Comparison of ENCODE assay signal across 16 mouse cellular contexts in the genomic region with DNA sequence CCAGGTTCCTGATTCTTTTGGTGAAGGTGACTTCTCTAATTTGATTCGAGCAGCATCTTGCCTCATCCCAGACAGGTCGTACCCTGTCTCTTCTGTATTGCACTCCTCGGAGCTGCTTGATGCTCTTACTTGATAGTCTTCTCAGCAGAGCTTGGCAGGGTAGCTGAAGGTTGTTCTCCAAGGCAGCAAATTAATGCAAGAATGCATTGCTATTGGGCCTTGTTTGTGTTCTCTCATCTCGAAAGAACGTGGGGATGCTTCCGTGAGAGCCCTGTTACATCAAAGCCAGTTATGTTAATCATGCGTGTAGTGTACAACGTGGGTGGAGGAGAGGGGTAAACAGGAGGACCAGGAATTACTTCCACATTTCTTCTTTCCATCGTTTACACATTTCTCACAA.
"Had no signal": no experiment of that assay in that cellular context is flagged by ENCODE, and none has a peak within 500 bp of the region (broad histone marks: within the 10 kb centered on the region; RNA-seq: fewer than 3 reads in every experiment).

No protein-coding gene starts in this region.

- ATAC-seq: hindbrain, postnatal 0 days; intestine, embryonic 16.5 days had no signal

- DNase-seq: gastrocnemius, postnatal 14 days; gastrocnemius, postnatal 36 days; heart, adult 11 months; heart, adult 2 months; heart, postnatal 14 days; heart, postnatal 36 days; kidney, adult 11 months; kidney, adult 2 months; kidney, adult 9 months; kidney, postnatal 14 days; kidney, postnatal 36 days; layer of hippocampus, postnatal 36 days; liver; liver, embryonic 13.5 days had no signal
